Mouse (Mus musculus) myocyte (in vitro differentiated cells): ENCODE data around the gene Gpatch1.

Experiments used
- CEBPB ChIP-seq: IDR thresholded peaks from 2 replicates; pipeline ENCODE4 v1.6.1; 2011; ENCODE audit warnings: mild to moderate bottlenecking, moderate library complexity; ENCODE audit not compliant: poor library complexity, insufficient read depth, severe bottlenecking
- POLR2AphosphoS2 ChIP-seq: IDR thresholded peaks from one replicate; pipeline ENCODE4 v1.6.1; 2011; ENCODE audit warnings: low read depth, control low read depth; ENCODE audit not compliant: insufficient read length

DNA sequence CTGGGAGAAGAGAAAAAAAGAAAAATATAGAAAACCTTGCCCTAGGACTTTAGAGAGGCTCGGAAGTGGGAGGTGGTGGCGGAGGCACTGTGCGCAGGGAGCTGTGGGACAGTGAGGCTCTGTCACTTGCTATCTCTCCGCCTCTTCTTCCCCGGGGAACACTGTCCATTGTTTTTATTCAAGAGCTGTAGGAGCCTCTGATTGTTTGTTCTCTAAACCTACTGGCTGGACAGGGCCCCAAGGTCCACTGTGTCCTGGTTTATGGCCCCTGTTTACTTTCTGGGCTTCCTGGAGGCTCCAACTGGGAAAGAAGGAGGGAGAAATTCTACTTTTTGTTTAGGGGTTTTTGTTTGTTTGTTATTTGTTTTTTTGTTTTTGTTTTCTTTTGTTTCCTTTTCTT lies 22.0 kb upstream of the Gpatch1 start:
- TF ChIP-seq POLR2AphosphoS2 (no peak), CEBPB (no peak)
